Mouse (Mus musculus) lung, embryonic 14.5 days (tissue): Measurements from ENCODE around the gene Tmem145. TPM values are rescaled to one million over a fixed set of nuclear protein-coding genes. Genes with fewer than 3 reads are reported as not detected.

Experiments used
- ATAC-seq: fragments of 200-750 bp; cut with Nextera tagmentation; 2 replicates; pipeline ENCODE4 v1.8.0; 2017; ENCODE audit warnings: mild to moderate bottlenecking, moderate TSS enrichment, moderate library complexity; ENCODE audit not compliant: insufficient read depth
- DNase-seq: peaks from one replicate; pipeline ENCODE4 v3.0.0-alpha.2; 2015
- H3K27ac ChIP-seq: fragments of 300-500 bp; sonication (generic); 2 replicates; pipeline ENCODE4 v1.5.1; 2014; ENCODE audit warnings: low read depth, mild to moderate bottlenecking, moderate library complexity
- H3K27me3 ChIP-seq: fragments of 300-500 bp; sonication (generic); 2 replicates; pipeline ENCODE4 v1.6.1; 2014; ENCODE audit warnings: low read length, control low read depth; ENCODE audit not compliant: insufficient read depth
- H3K36me3 ChIP-seq: fragments of 300-500 bp; sonication (generic); 2 replicates; pipeline ENCODE4 v1.6.1; 2014; ENCODE audit warnings: control low read depth; ENCODE audit not compliant: insufficient read depth
- H3K4me1 ChIP-seq: fragments of 300-500 bp; sonication (generic); 2 replicates; pipeline ENCODE4 v1.6.1; 2014; ENCODE audit warnings: antibody characterized with exemption, control low read depth; ENCODE audit not compliant: insufficient read depth
- H3K4me2 ChIP-seq: fragments of 300-500 bp; sonication (generic); 2 replicates; pipeline ENCODE4 v1.6.1; 2014; ENCODE audit warnings: mild to moderate bottlenecking
- H3K4me3 ChIP-seq: fragments of 300-500 bp; sonication (generic); 2 replicates; pipeline ENCODE4 v1.5.1; 2014; ENCODE audit warnings: low read depth, low read length
- H3K9ac ChIP-seq: fragments of 300-500 bp; sonication (generic); 2 replicates; pipeline ENCODE4 v1.6.1; 2014
- H3K9me3 ChIP-seq: fragments of 300-500 bp; sonication (generic); 2 replicates; pipeline ENCODE4 v1.6.1; 2016; ENCODE audit warnings: low read depth, low read length, control low read depth
- CTCF ChIP-seq: IDR thresholded peaks from 2 replicates; pipeline ENCODE4 v1.5.1; 2016; ENCODE audit warnings: antibody characterized with exemption, low read depth
- WGBS: fragments of 180-500 bp; shearing (Covaris S2); extraction: QIAGEN DNeasy Blood & Tissue Kit; methylation state at CpG from one replicate; pipeline ENCODE4 v1.1.7; 2014; 5-methylcytosine and 5-hydroxymethylcytosine counted together
- polyA plus RNA-seq: library from polyadenylated mRNA; unstranded; fragments of >200 nt; fragmentation: Nextera tagmentation; extraction: Ambion mirVana; gene quantifications from 2 replicates; pipeline ENCODE4 v1.2.1, GENCODE M21; 2014

The Tmem145 gene
- polyA plus RNA-seq, 1 experiment from 2014 or later, result 0.25 TPM

DNA sequence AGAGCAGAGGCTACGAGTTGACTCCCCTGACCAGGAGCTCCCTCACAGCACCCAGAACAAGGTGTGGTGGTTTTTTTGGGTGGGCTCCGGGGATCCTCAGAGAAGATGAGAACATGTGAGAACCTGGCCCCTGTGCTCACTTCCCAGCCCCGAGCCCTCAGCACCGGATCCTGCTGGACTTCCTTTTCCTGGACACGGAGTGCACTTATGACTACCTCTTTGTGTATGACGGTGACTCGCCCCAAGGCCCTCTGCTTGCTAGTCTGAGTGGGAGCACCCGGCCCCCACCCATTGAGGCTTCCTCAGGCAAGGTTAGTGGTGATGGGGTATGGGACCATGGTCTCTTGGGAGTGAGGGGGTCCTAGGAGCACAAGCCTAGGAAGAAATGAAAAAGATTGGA lies 20.3 kb downstream of the Tmem145 start:
- no peak for DNase-seq
- H3K27me3 ChIP-seq, result no peaks in the 10 kb centered on the region
- WGBS, result 85% methylated on average over 8 of the region's 8 CpGs

GRCm38 (mm10) chr7:25333596-25334307 lies 27.8 kb downstream of the Tmem145 start:
- Histone ChIP-seq H3K4me3 (no peak overlapping the region), H3K27me3 (no peaks in the 10 kb centered on the region), H3K4me2 (no peak overlapping the region), H3K9ac (no peak overlapping the region), H3K27ac (no peak overlapping the region), H3K36me3 (peaks cover 53% of the 10 kb centered on the region), H3K4me1 (no peaks in the 10 kb centered on the region), H3K9me3 (no peaks in the 10 kb centered on the region)
- WGBS, result 41% methylated on average over 16 of the region's 16 CpGs
- DNase-seq, result peak; percentile 87
- TF ChIP-seq CTCF, result peak; percentile 90
- peak; percentile 63 for ATAC-seq

More for the DNA sequence above, 20.3 kb downstream of the Tmem145 start:
- Histone ChIP-seq H3K27ac (0 out of 2 replicates have a peak overlapping the region, but pooled peaks have one; percentile 8), H3K4me1 (peaks cover 6% of the 10 kb centered on the region), H3K36me3 (peaks cover 26% of the 10 kb centered on the region), H3K9ac (no peak overlapping the region), H3K4me3 (no peak overlapping the region), H3K9me3 (no peaks in the 10 kb centered on the region), H3K4me2 (no peak overlapping the region)
- no peak for TF ChIP-seq CTCF
- no peak for ATAC-seq

DNA sequence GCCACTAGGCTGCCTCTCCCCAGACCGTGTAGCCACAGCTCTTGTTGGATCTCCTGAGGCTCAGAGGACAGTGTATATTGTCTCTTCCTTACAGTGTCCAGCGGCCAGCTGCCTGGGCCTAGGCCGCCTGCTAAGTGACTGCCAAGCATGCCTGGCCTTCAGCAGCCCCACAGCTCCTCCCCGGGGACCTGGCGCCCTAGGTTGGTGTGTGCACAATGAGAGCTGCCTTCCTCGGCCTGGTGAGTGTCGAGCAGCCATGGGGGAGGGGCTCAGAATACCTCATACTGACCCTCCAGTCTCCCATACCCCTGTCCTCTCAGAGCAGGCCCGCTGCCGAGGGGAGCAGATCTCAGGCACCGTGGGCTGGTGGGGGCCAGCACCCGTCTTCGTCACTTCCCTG lies 28.6 kb downstream of the Tmem145 start:
- Histone ChIP-seq H3K27ac (no peak overlapping the region), H3K36me3 (peaks cover 53% of the 10 kb centered on the region), H3K9me3 (no peaks in the 10 kb centered on the region), H3K9ac (no peak overlapping the region), H3K4me3 (no peak overlapping the region), H3K4me2 (no peak overlapping the region), H3K27me3 (no peaks in the 10 kb centered on the region), H3K4me1 (no peaks in the 10 kb centered on the region)
- TF ChIP-seq CTCF, result no peak
- DNase-seq (no peak), ATAC-seq (no peak)
- 81% methylated on average over 12 of the region's 12 CpGs for WGBS

DNA sequence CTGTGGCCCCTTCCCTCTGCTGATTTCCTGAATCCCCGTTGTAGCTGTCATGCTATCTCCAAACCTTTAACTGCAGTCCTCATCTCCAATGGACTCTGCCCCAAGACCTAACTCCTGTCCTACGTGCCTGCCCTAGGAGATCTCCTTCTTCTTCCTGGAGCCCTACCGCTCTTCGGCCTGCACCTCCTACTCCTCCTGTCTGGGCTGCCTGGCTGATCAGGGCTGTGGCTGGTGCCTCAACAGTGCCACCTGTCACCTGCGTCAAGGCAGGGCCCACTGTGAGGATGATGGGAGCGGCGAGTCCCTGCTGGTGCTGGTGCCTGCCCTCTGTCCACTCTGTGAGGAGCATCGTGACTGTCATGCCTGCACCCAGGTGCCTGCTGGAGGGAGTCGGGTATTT lies 33.4 kb downstream of the Tmem145 start:
- no peak for ATAC-seq
- Histone ChIP-seq H3K9ac (no peak overlapping the region), H3K4me2 (no peak overlapping the region), H3K27me3 (no peaks in the 10 kb centered on the region), H3K4me1 (no peaks in the 10 kb centered on the region), H3K9me3 (no peaks in the 10 kb centered on the region), H3K36me3 (peaks cover 51% of the 10 kb centered on the region; the same call in 1 of the 2 replicates), H3K27ac (no peak overlapping the region), H3K4me3 (no peak overlapping the region)
- TF ChIP-seq CTCF, result no peak
- 87% methylated on average over 9 of the region's 9 CpGs for WGBS
- no peak for DNase-seq

- H3K9ac ChIP-seq, result no peak overlapping the region
- no peak for DNase-seq
- H3K4me3 ChIP-seq, result no peak overlapping the region
- no peak for TF ChIP-seq CTCF
- 76% methylated on average over 20 of the region's 20 CpGs for WGBS
- H3K36me3 ChIP-seq, result peaks cover 43% of the 10 kb centered on the region; the same call in 1 of the 2 replicates
- H3K9me3 ChIP-seq, result no peaks in the 10 kb centered on the region
- no peaks in the 10 kb centered on the region for H3K4me1 ChIP-seq
- no peak overlapping the region for H3K27ac ChIP-seq
- no peaks in the 10 kb centered on the region for H3K27me3 ChIP-seq
- H3K4me2 ChIP-seq, result no peak overlapping the region
- ATAC-seq, result no peak; the same call in 1 of the 2 replicates
These were observed 35.3 kb downstream of the Tmem145 start for GRCm38 (mm10) chr7:25341000-25341784.

DNA sequence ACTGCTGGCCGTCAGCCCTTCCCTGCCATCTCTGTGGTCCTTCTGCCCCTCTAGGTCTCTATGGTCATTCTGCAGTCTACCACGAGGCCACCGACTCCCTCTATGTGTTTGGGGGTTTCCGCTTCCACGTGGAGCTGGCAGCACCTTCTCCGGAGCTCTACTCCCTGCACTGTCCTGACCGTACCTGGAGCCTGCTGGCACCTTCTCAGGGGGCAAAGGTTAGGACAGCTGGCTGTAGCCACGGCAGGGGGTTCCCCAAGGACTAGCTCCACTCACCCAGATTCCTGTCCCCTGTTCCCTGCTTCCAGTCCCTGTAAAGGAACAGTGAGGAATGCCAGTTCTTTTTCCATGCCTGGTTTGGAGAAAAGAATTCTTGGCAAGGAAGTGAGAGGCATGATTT lies 43.0 kb downstream of the Tmem145 start:
- no peak overlapping the region for H3K4me3 ChIP-seq
- no peaks in the 10 kb centered on the region for H3K9me3 ChIP-seq
- 79% methylated on average over 8 of the region's 8 CpGs for WGBS
- H3K27me3 ChIP-seq, result no peaks in the 10 kb centered on the region
- no peak for TF ChIP-seq CTCF
- ATAC-seq (no peak; the same call in 1 of the 2 replicates), DNase-seq (no peak)
- H3K4me1 ChIP-seq, result no peaks in the 10 kb centered on the region
- peaks cover 67% of the 10 kb centered on the region for H3K36me3 ChIP-seq
- H3K27ac ChIP-seq, result no peak overlapping the region
- H3K4me2 ChIP-seq, result no peak overlapping the region
- no peak overlapping the region for H3K9ac ChIP-seq

GRCm38 (mm10) chr7:25358721-25359206 lies 52.9 kb downstream of the Tmem145 start:
- H3K4me3 ChIP-seq, result no peak overlapping the region
- H3K4me2 ChIP-seq, result no peak overlapping the region
- no peak for TF ChIP-seq CTCF
- no peaks in the 10 kb centered on the region for H3K9me3 ChIP-seq
- H3K36me3 ChIP-seq, result peaks cover 77% of the 10 kb centered on the region
- H3K27me3 ChIP-seq, result no peaks in the 10 kb centered on the region
- ATAC-seq (0 out of 2 replicates have a peak, but pooled peaks have one; percentile 19), DNase-seq (no peak)
- no peak overlapping the region for H3K27ac ChIP-seq
- no peaks in the 10 kb centered on the region for H3K4me1 ChIP-seq
- no peak overlapping the region for H3K9ac ChIP-seq
- 85% methylated on average over 19 of the region's 19 CpGs for WGBS
